Mouse (Mus musculus) midbrain, embryonic 10.5 days (tissue): ENCODE data around the gene Tfeb. TPM values are rescaled to one million over a fixed set of nuclear protein-coding genes. Genes with fewer than 3 reads are reported as not detected.

Source experiments
- DNase-seq: peaks from one replicate; pipeline ENCODE4 v3.0.0-alpha.2; 2017; ENCODE audit warnings: low spot score
- H3K27ac ChIP-seq: fragments of 300-500 bp; sonication (generic); replicated peaks from 2 replicates; pipeline ENCODE4 v1.5.1; 2016; ENCODE audit warnings: mild to moderate bottlenecking
- H3K27me3 ChIP-seq: fragments of 300-500 bp; sonication (generic); 2 replicates; pipeline ENCODE4 v1.6.1; 2016; ENCODE audit warnings: low read depth, mild to moderate bottlenecking; ENCODE audit not compliant: poor library complexity, severe bottlenecking
- H3K36me3 ChIP-seq: fragments of 300-500 bp; sonication (generic); 2 replicates; pipeline ENCODE4 v1.6.1; 2016; ENCODE audit warnings: mild to moderate bottlenecking, moderate library complexity
- H3K4me1 ChIP-seq: fragments of 300-500 bp; sonication (generic); 2 replicates; pipeline ENCODE4 v1.6.1; 2016
- H3K4me3 ChIP-seq: fragments of 300-500 bp; sonication (generic); 2 replicates; pipeline ENCODE4 v1.5.1; 2016; ENCODE audit warnings: mild to moderate bottlenecking, moderate library complexity
- H3K9me3 ChIP-seq: fragments of 300-500 bp; sonication (generic); replicated peaks from 2 replicates; pipeline ENCODE4 v1.6.1; 2016; ENCODE audit warnings: mild to moderate bottlenecking
- WGBS: fragments of 180-500 bp; shearing (Covaris S2); methylation state at CpG from one replicate; pipeline ENCODE4 v1.1.7; 2016; 5-methylcytosine and 5-hydroxymethylcytosine counted together
- polyA plus RNA-seq: library from polyadenylated mRNA; unstranded; fragments of >200 nt; fragmentation: Nextera tagmentation; extraction: Ambion mirVana; gene quantifications from 2 replicates; pipeline ENCODE4 v1.2.1, GENCODE M21; 2016

The Tfeb gene
- polyA plus RNA-seq: 1.9 and 2.3 TPM in 2 replicates

GRCm38 (mm10) chr17:47736856-47737255 lies at the start of gene Tfeb:
Gene Tfeb (plus strand): TSS chr17:47737030.
- WGBS: under 1% methylated on average over 47 of the region's 47 CpGs
- Histone ChIP-seq H3K4me3 (peak within 1 kb of the TSS; percentile 69), H3K9me3 (no peaks in the 10 kb centered on the region), H3K36me3 (no peaks in the 10 kb centered on the region), H3K27ac (peak within 1 kb of the TSS; percentile 66), H3K4me1 (peaks cover 43% of the 10 kb centered on the region), H3K27me3 (peaks cover 54% of the 10 kb centered on the region)
- peak; percentile 95 for DNase-seq

GRCm38 (mm10) chr17:47687409-47688343 lies 49.2 kb upstream of the Tfeb start:
- Histone ChIP-seq H3K27ac (peak overlapping the region; percentile 92), H3K36me3 (peaks cover 37% of the 10 kb centered on the region), H3K4me1 (peaks cover 30% of the 10 kb centered on the region), H3K9me3 (no peaks in the 10 kb centered on the region), H3K27me3 (peaks cover 35% of the 10 kb centered on the region), H3K4me3 (peak overlapping the region; percentile 90)
- 1% methylated on average over 70 of the region's 70 CpGs for WGBS
- peak; percentile 95 for DNase-seq

GRCm38 (mm10) chr17:47688344-47688607 lies 48.6 kb upstream of the Tfeb start, which contains the start of gene Tomm6:
Gene Tomm6 (minus strand): TSS chr17:47688386.
- Histone ChIP-seq H3K27ac (peak within 1 kb of the TSS; percentile 92), H3K36me3 (peaks cover 31% of the 10 kb centered on the region), H3K4me1 (peaks cover 32% of the 10 kb centered on the region), H3K9me3 (no peaks in the 10 kb centered on the region), H3K4me3 (peak within 1 kb of the TSS; percentile 90), H3K27me3 (peaks cover 41% of the 10 kb centered on the region)
- DNase-seq: no peak
- whole genome bisulfite sequencing: 2% methylated on average over 9 of the region's 9 CpGs

- WGBS: 1% methylated on average over 55 of the region's 58 CpGs
- Histone ChIP-seq H3K4me1 (peaks cover 38% of the 10 kb centered on the region), H3K4me3 (peak within 1 kb of the TSS; percentile 90), H3K27ac (peak within 1 kb of the TSS; percentile 92), H3K36me3 (peaks cover 25% of the 10 kb centered on the region), H3K27me3 (peaks cover 47% of the 10 kb centered on the region), H3K9me3 (no peaks in the 10 kb centered on the region)
- peak; percentile 80 for DNase-seq
Measured at GRCm38 (mm10) chr17:47688608-47689575, 47.9 kb upstream of the Tfeb start, which contains the start of gene Frs3. Gene Frs3 (plus strand): TSS chr17:47689030.

- H3K4me3 ChIP-seq: peak overlapping the region; percentile 90
Measured at GRCm38 (mm10) chr17:47689894-47690293, 46.9 kb upstream of the Tfeb start.

GRCm38 (mm10) chr17:47691650-47692049 lies 45.2 kb upstream of the Tfeb start:
- H3K4me3 ChIP-seq: no peak overlapping the region
- H3K27me3 ChIP-seq: peaks cover 51% of the 10 kb centered on the region
- 92% methylated on average over 3 of the region's 3 CpGs for whole genome bisulfite sequencing

More at GRCm38 (mm10) chr17:47689894-47690293, 46.9 kb upstream of the Tfeb start:
- Histone ChIP-seq H3K36me3 (peaks cover 15% of the 10 kb centered on the region), H3K9me3 (no peaks in the 10 kb centered on the region), H3K4me1 (peaks cover 48% of the 10 kb centered on the region), H3K27me3 (peaks cover 47% of the 10 kb centered on the region), H3K27ac (no peak overlapping the region)
- WGBS: 80% methylated on average over 8 of the region's 8 CpGs
- no peak for DNase-seq

GRCm38 (mm10) chr17:47693671-47694441 lies 43.0 kb upstream of the Tfeb start:
- peak overlapping the region; percentile 80 for H3K4me3 ChIP-seq
- H3K36me3 ChIP-seq: peaks cover 10% of the 10 kb centered on the region
- no peak for DNase-seq
- H3K27ac ChIP-seq: peak overlapping the region; percentile 92
- peaks cover 56% of the 10 kb centered on the region for H3K27me3 ChIP-seq
- no peaks in the 10 kb centered on the region for H3K9me3 ChIP-seq
- WGBS: 32% methylated on average over 13 of the region's 13 CpGs
- peaks cover 40% of the 10 kb centered on the region for H3K4me1 ChIP-seq

More at GRCm38 (mm10) chr17:47691650-47692049, 45.2 kb upstream of the Tfeb start:
- Histone ChIP-seq H3K9me3 (no peaks in the 10 kb centered on the region), H3K4me1 (peaks cover 51% of the 10 kb centered on the region), H3K36me3 (no peaks in the 10 kb centered on the region), H3K27ac (no peak overlapping the region)
- no peak for DNase-seq

- Histone ChIP-seq H3K4me1 (peaks cover 36% of the 10 kb centered on the region), H3K4me3 (peak within 1 kb of the TSS; percentile 80), H3K27me3 (peaks cover 55% of the 10 kb centered on the region), H3K36me3 (peaks cover 14% of the 10 kb centered on the region), H3K27ac (peak within 1 kb of the TSS; percentile 92), H3K9me3 (no peaks in the 10 kb centered on the region)
- no peak for DNase-seq
- WGBS: 0% methylated on average over 3 of the region's 3 CpGs
Measured at GRCm38 (mm10) chr17:47694442-47694502, 42.6 kb upstream of the Tfeb start, which contains the start of gene Gm21981. Gene Gm21981 (minus strand): TSS chr17:47694455.

- Histone ChIP-seq H3K27ac (peak within 1 kb of the TSS; percentile 92), H3K36me3 (peaks cover 18% of the 10 kb centered on the region), H3K4me3 (peak within 1 kb of the TSS; percentile 80), H3K4me1 (peaks cover 33% of the 10 kb centered on the region), H3K9me3 (no peaks in the 10 kb centered on the region), H3K27me3 (peaks cover 50% of the 10 kb centered on the region)
- under 1% methylated on average over 82 of the region's 82 CpGs for WGBS
- DNase-seq: peak; percentile 100
Measured at GRCm38 (mm10) chr17:47694503-47695336, 42.1 kb upstream of the Tfeb start, which contains the start of gene Prickle4. Gene Prickle4 (minus strand): TSS chr17:47694736.

- Histone ChIP-seq H3K9me3 (no peaks in the 10 kb centered on the region), H3K4me1 (peaks cover 33% of the 10 kb centered on the region), H3K4me3 (peak overlapping the region; percentile 80), H3K27ac (peak overlapping the region; percentile 92), H3K27me3 (peaks cover 44% of the 10 kb centered on the region), H3K36me3 (peaks cover 24% of the 10 kb centered on the region)
- no peak for DNase-seq
- under 1% methylated on average over 21 of the region's 23 CpGs for WGBS
Measured at GRCm38 (mm10) chr17:47695337-47695710, 41.5 kb upstream of the Tfeb start.

GRCm38 (mm10) chr17:47698156-47698555 lies 38.7 kb upstream of the Tfeb start:
- Histone ChIP-seq H3K27me3 (peaks cover 33% of the 10 kb centered on the region), H3K9me3 (no peaks in the 10 kb centered on the region), H3K4me1 (peaks cover 47% of the 10 kb centered on the region), H3K4me3 (no peak overlapping the region), H3K36me3 (peaks cover 52% of the 10 kb centered on the region), H3K27ac (no peak overlapping the region)
- DNase-seq: no peak
- 89% methylated on average over 10 of the region's 10 CpGs for WGBS
